Mouse (Mus musculus): ENCODE measurements at regions not wholly inside any gene's neighbourhood (a gene's known extent, or its start where the extent isn't known, plus 50 kb on each side); places are given as distances from the start of the nearest gene placed in this dataset.

- Histone ChIP-seq H3K27ac (replicated peaks in 1 of 2; ENCODE audit: control insufficient read depth in 1 of 2, insufficient read depth in 1 of 2, low read depth in 2 of 2, low read length in 2 of 2) (no peak overlapping the region), H3K4me3 (ENCODE audit: control insufficient read depth in 1 of 2, insufficient read depth in 1 of 2, low read depth in 1 of 2, low read length in 2 of 2) (no peak overlapping the region), H3K4me2 (ENCODE audit: low read length) (no peak overlapping the region), H3K9me3 (ENCODE audit: control insufficient read depth, low read length) (no peaks in the 10 kb centered on the region), H3K4me1 (ENCODE audit: control insufficient read depth in 2 of 2, insufficient read depth in 2 of 2, low read length in 2 of 2) (no peaks in the 10 kb centered on the region; a peak in 1 of 4 replicates), H3K9ac (ENCODE audit: low read length) (no peak overlapping the region), H3K36me3 (ENCODE audit: control insufficient read depth, insufficient read depth, low read length) (no peaks in the 10 kb centered on the region), H3K27me3 (ENCODE audit: control insufficient read depth, insufficient read depth, low read length) (no peaks in the 10 kb centered on the region)
- 65% methylated on average over 5 of the region's 5 CpGs for WGBS
- ATAC-seq (ENCODE audit: insufficient number of reproducible peaks, insufficient read depth, low FRiP score, low read depth), result no peak
Observed at GRCm38 (mm10) chr16:97304156-97304735, 52.3 kb upstream of the Bace2 start.
